Mouse (Mus musculus) bone marrow, adult 2 months (tissue): ENCODE measurements around the gene Slc24a2. TPM values are rescaled to one million over a fixed set of nuclear protein-coding genes. Genes with fewer than 3 reads are reported as not detected.

ENCODE experiments used
- H3K27ac ChIP-seq: fragments of 200-500 bp; 2 replicates; pipeline ENCODE4 v1.5.1; 2012; ENCODE audit warnings: low read depth, mild to moderate bottlenecking, control low read depth, inconsistent platforms, low read length; ENCODE audit not compliant: control insufficient read depth, poor library complexity, insufficient read depth
- H3K4me1 ChIP-seq: fragments of 200-500 bp; 2 replicates; pipeline ENCODE4 v1.6.1; 2011; ENCODE audit warnings: low read length; ENCODE audit not compliant: control insufficient read depth, insufficient read depth
- H3K4me3 ChIP-seq: fragments of 200-500 bp; replicated peaks from 2 replicates; pipeline ENCODE3; 2011; ENCODE audit warnings: mild to moderate bottlenecking, low read depth, low read length, control low read depth; ENCODE audit not compliant: control insufficient read depth
- CTCF ChIP-seq: fragments of 200-500 bp; IDR thresholded peaks from 2 replicates; pipeline ENCODE4 v1.5.1; 2011; ENCODE audit warnings: low read length, control low read depth; ENCODE audit not compliant: control insufficient read depth, insufficient read depth
- POLR2A ChIP-seq: fragments of 200-500 bp; IDR thresholded peaks from 2 replicates; pipeline ENCODE4 v1.6.1; 2011; ENCODE audit warnings: low read depth, mild to moderate bottlenecking, control low read depth, low read length, borderline replicate concordance; ENCODE audit not compliant: control insufficient read depth
- WGBS: fragments of 180-500 bp; shearing (Covaris S2); methylation state at CpG from one replicate; pipeline ENCODE4 v1.1.7; 2018; 5-methylcytosine and 5-hydroxymethylcytosine counted together
- polyA plus RNA-seq: library from polyadenylated mRNA; stranded (reverse); fragments of >200 nt; gene quantifications from 2 replicates; pipeline ENCODE4 v1.2.4, GENCODE M21; 2011; ENCODE audit warnings: low replicate concordance; ENCODE audit not compliant: missing spikeins, insufficient read depth, insufficient read length

Slc24a2 gene
- polyA plus RNA-seq, 1 experiment, result not detected

DNA sequence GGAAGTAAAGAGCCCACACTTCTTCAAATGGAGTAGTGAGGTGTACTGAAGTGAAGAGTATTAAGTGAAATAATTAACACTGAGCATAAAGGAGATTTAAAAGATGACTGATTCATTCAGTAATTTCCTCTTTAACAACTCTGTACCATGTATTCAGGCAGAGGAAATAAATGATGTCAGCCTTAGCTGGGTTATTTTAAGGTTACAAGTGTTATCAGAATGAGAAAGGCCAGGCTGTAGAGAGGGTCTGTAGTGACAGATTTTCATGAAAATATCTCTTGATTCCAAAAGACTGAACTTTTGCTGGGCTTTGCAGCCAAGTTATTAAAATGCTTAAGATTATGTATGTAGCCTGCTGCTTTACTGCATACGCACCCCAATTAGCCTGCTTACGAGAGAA lies 80.7 kb downstream of the Slc24a2 start:
- Histone ChIP-seq H3K4me3 (no peak overlapping the region), H3K4me1 (no peaks in the 10 kb centered on the region), H3K27ac (no peak overlapping the region)
- no peak for TF ChIP-seq CTCF
- no peak for TF ChIP-seq POLR2A
- 90% methylated on average over 2 of the region's 2 CpGs for WGBS

GRCm38 (mm10) chr4:87141590-87142365 lies 88.5 kb downstream of the Slc24a2 start:
- Histone ChIP-seq H3K4me3 (no peak overlapping the region), H3K4me1 (no peaks in the 10 kb centered on the region), H3K27ac (no peak overlapping the region)
- 75% methylated on average over 12 of the region's 12 CpGs for WGBS
- no peak for TF ChIP-seq POLR2A
- no peak for TF ChIP-seq CTCF

- Histone ChIP-seq H3K4me1 (no peaks in the 10 kb centered on the region), H3K27ac (no peak overlapping the region)
- WGBS, result 61% methylated on average over 3 of the region's 3 CpGs
Observed at GRCm38 (mm10) chr4:87140901-87141300, 89.4 kb downstream of the Slc24a2 start.

GRCm38 (mm10) chr4:87132525-87132924 lies 97.8 kb downstream of the Slc24a2 start:
- WGBS, result 62% methylated on average over 5 of the region's 5 CpGs

More at GRCm38 (mm10) chr4:87140901-87141300, 89.4 kb downstream of the Slc24a2 start:
- TF ChIP-seq CTCF (no peak), POLR2A (no peak)
- no peak overlapping the region for H3K4me3 ChIP-seq

GRCm38 (mm10) chr4:87126756-87127155 lies 103.5 kb downstream of the Slc24a2 start:
- no peak overlapping the region for H3K27ac ChIP-seq
- WGBS, result 75% methylated on average over 4 of the region's 4 CpGs
- no peaks in the 10 kb centered on the region for H3K4me1 ChIP-seq
- TF ChIP-seq POLR2A (no peak), CTCF (no peak)
- no peak overlapping the region for H3K4me3 ChIP-seq

More at GRCm38 (mm10) chr4:87132525-87132924, 97.8 kb downstream of the Slc24a2 start:
- H3K4me3 ChIP-seq, result no peak overlapping the region
- no peaks in the 10 kb centered on the region for H3K4me1 ChIP-seq
- no peak for TF ChIP-seq CTCF
- no peak for TF ChIP-seq POLR2A
- no peak overlapping the region for H3K27ac ChIP-seq

DNA sequence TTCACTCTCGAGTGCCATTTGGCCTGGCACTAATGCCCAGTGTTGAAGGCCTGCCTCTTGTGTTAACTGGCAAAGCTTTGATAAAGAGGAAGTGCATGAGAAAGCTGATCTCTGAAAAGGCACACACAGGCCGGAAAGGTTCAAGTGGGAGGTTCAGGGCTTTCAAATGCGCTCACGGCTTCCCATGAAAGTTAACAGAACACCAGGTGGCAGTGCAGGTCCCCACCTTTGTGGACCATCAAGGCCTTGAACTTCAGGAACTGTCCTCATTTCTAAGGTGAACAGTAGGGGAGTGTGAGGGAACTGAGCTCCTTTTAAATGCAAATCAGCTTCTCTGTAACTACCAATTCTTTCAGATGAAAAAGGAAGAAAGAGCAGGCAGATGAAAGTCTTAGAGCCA lies 110.5 kb downstream of the Slc24a2 start:
- Histone ChIP-seq H3K27ac (no peak overlapping the region), H3K4me1 (no peaks in the 10 kb centered on the region), H3K4me3 (no peak overlapping the region)
- 10% methylated on average over 4 of the region's 4 CpGs for WGBS
- TF ChIP-seq POLR2A (no peak), CTCF (no peak)

DNA sequence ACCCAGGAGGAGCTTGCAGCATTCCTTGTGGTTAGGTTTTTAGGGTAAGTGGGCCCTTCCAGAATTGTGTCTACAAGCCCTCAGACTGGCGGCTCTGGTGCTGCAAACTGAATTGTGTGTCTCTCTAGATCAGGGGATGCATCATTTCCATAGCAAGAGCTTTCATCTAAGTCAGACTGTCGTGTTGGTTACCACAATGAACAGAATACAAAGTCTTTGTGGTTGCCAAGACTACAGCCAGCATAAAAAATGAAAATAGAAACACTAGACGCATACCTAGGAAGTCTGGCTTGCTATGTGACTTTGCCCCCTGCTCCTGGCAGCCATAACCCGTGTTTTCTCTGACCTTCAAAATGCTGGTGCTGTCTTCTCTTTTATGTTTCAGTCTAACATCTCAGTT lies 114.6 kb downstream of the Slc24a2 start:
- Histone ChIP-seq H3K27ac (no peak overlapping the region), H3K4me1 (no peaks in the 10 kb centered on the region), H3K4me3 (no peak overlapping the region)
- no peak for TF ChIP-seq POLR2A
- no peak for TF ChIP-seq CTCF
- 46% methylated on average over 4 of the region's 4 CpGs for WGBS

GRCm38 (mm10) chr4:87109331-87110059 lies 120.8 kb downstream of the Slc24a2 start:
- no peak for TF ChIP-seq POLR2A
- TF ChIP-seq CTCF, result no peak
- no peaks in the 10 kb centered on the region for H3K4me1 ChIP-seq
- H3K4me3 ChIP-seq, result no peak overlapping the region
- 81% methylated on average over 8 of the region's 8 CpGs for WGBS
- no peak overlapping the region for H3K27ac ChIP-seq
